Mouse (Mus musculus): ENCODE results near the gene Mrps11. TPM values are rescaled to one million over a fixed set of nuclear protein-coding genes. Genes with fewer than 3 reads are reported as not detected.

The Mrps11 gene
- polyA plus RNA-seq, 1 experiment from 2014 or later, result 73.1 TPM

GRCm38 (mm10) chr7:78791359-78792222 is 8.7 kb downstream of the Mrps11 start:
- WGBS, result 84% methylated on average over 15 of the region's 15 CpGs
- H3K4me3 ChIP-seq (ENCODE audit: low read length), result no peak overlapping the region
- no peaks in the 10 kb centered on the region for H3K27me3 ChIP-seq (replicated peaks; ENCODE audit: control insufficient read depth, insufficient read depth, low read length)
- peak; percentile 80 for ATAC-seq
- no peaks in the 10 kb centered on the region for H3K9me3 ChIP-seq (ENCODE audit: control insufficient read depth, low read length)
- H3K4me2 ChIP-seq (ENCODE audit: low read length), result no peak overlapping the region
- no peak overlapping the region for H3K27ac ChIP-seq (ENCODE audit: low read depth, low read length)
- no peak overlapping the region for H3K9ac ChIP-seq (ENCODE audit: low read depth, low read length)
- H3K4me1 ChIP-seq (ENCODE audit: control insufficient read depth, insufficient read depth, low read depth, low read length), result no peaks in the 10 kb centered on the region
- peaks cover 5% of the 10 kb centered on the region for H3K36me3 ChIP-seq (ENCODE audit: control insufficient read depth, insufficient read depth, low read length)

- Histone ChIP-seq H3K9me3 (ENCODE audit: control insufficient read depth, low read length) (no peaks in the 10 kb centered on the region), H3K4me1 (ENCODE audit: control insufficient read depth, insufficient read depth, low read depth, low read length) (no peaks in the 10 kb centered on the region), H3K27me3 (replicated peaks; ENCODE audit: control insufficient read depth, insufficient read depth, low read length) (no peaks in the 10 kb centered on the region), H3K27ac (ENCODE audit: low read depth, low read length) (no peak overlapping the region), H3K4me2 (ENCODE audit: low read length) (no peak overlapping the region), H3K9ac (ENCODE audit: low read depth, low read length) (no peak overlapping the region), H3K36me3 (ENCODE audit: control insufficient read depth, insufficient read depth, low read length) (peaks cover 5% of the 10 kb centered on the region), H3K4me3 (ENCODE audit: low read length) (no peak overlapping the region)
- 90% methylated on average over 13 of the region's 13 CpGs for WGBS
- ATAC-seq, result no peak
Measured at GRCm38 (mm10) chr7:78793895-78794570, 11.1 kb downstream of the Mrps11 start.

GRCm38 (mm10) chr7:78794571-78795092 is 11.7 kb downstream of the Mrps11 start:
- Histone ChIP-seq H3K36me3 (ENCODE audit: control insufficient read depth, insufficient read depth, low read length) (peaks cover 5% of the 10 kb centered on the region), H3K4me2 (ENCODE audit: low read length) (no peak overlapping the region), H3K4me3 (ENCODE audit: low read length) (no peak overlapping the region), H3K4me1 (ENCODE audit: control insufficient read depth, insufficient read depth, low read depth, low read length) (no peaks in the 10 kb centered on the region), H3K27me3 (replicated peaks; ENCODE audit: control insufficient read depth, insufficient read depth, low read length) (no peaks in the 10 kb centered on the region), H3K9ac (ENCODE audit: low read depth, low read length) (no peak overlapping the region), H3K27ac (ENCODE audit: low read depth, low read length) (no peak overlapping the region), H3K9me3 (ENCODE audit: control insufficient read depth, low read length) (no peaks in the 10 kb centered on the region)
- WGBS, result 61% methylated on average over 6 of the region's 6 CpGs
- no peak for ATAC-seq

DNA sequence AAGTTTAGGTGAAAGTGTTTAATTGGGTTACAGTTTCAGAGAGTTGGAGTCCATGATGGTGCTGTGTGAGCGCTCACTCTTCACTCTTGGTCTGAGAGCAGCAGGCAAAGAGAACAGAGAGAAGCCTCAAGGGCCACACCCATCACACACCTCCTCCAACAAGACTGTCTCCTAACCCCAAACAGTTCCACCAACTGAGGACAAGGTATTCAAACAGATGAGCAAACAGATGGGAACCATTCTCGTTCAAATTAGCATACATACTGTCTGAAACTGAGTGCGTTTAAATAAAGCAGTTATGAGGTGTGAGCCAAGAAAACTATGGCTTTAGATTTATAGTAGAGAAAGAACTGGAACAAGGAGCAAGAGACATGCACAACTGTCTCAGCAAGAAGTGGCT is 13.7 kb downstream of the Mrps11 start:
- ATAC-seq, result no peak
- H3K36me3 ChIP-seq (ENCODE audit: control insufficient read depth, insufficient read depth, low read length), result no peaks in the 10 kb centered on the region; the same call in 1 of the 2 replicates
- no peak overlapping the region for H3K4me3 ChIP-seq (ENCODE audit: low read length)
- no peaks in the 10 kb centered on the region for H3K9me3 ChIP-seq (ENCODE audit: control insufficient read depth, low read length)
- no peak overlapping the region for H3K4me2 ChIP-seq (ENCODE audit: low read length)
- no peaks in the 10 kb centered on the region for H3K27me3 ChIP-seq (replicated peaks; ENCODE audit: control insufficient read depth, insufficient read depth, low read length)
- H3K4me1 ChIP-seq (ENCODE audit: control insufficient read depth, insufficient read depth, low read depth, low read length), result no peaks in the 10 kb centered on the region
- WGBS, result 75% methylated on average over 3 of the region's 3 CpGs
- H3K9ac ChIP-seq (ENCODE audit: low read depth, low read length), result no peak overlapping the region
- no peak overlapping the region for H3K27ac ChIP-seq (ENCODE audit: low read depth, low read length)

- WGBS, result 33% methylated on average over 9 of the region's 9 CpGs
- H3K9me3 ChIP-seq (ENCODE audit: control insufficient read depth, low read length), result no peaks in the 10 kb centered on the region
- ATAC-seq, result peak; percentile 15; the same call in 1 of the 2 replicates
Measured at GRCm38 (mm10) chr7:78797843-78798455, 15.0 kb downstream of the Mrps11 start.

DNA sequence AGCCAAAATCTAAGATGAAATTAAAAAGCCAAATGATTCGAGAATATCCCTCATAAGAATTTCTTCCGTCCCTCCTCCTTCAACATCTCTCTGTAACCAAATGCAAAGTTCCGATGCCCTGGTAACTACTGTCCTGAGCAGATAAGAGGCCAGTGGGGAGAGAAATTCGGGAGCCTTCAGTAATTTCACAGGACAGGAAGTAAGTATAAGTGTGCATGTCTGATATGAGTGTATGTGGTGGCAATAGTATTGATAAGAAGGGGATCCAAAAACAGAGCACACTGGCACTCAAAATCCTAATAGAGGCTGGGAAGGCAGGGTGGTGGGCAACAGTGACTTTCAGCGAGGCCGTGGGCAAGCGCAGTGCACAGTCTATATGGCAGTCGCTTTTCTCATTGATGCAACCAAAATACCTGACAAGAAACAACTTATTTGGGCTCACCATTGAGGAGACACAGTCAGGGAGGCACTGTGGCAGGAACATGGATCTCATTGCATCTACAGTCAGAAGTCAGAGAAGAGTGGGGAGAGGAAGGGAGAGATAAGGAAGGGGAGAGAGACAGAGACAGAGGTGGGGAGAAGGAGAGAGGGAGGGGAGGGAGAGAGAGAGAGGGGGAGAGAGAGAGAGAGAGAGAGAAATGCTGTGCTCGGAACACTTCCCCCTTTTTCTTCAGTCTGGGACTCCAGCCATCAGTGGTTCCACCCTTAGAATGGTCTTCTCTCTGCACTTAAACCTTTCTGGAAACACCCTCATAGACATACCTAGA is 17.0 kb downstream of the Mrps11 start:
- H3K27ac ChIP-seq (ENCODE audit: low read depth, low read length), result no peak overlapping the region
- no peak overlapping the region for H3K4me2 ChIP-seq (ENCODE audit: low read length)
- H3K27me3 ChIP-seq (replicated peaks; ENCODE audit: control insufficient read depth, insufficient read depth, low read length), result no peaks in the 10 kb centered on the region
- H3K36me3 ChIP-seq (ENCODE audit: control insufficient read depth, insufficient read depth, low read length), result no peaks in the 10 kb centered on the region
- WGBS, result 84% methylated on average over 9 of the region's 9 CpGs
- no peak overlapping the region for H3K4me3 ChIP-seq (ENCODE audit: low read length)
- no peak for ATAC-seq
- H3K4me1 ChIP-seq (ENCODE audit: control insufficient read depth, insufficient read depth, low read depth, low read length), result no peaks in the 10 kb centered on the region
- H3K9ac ChIP-seq (ENCODE audit: low read depth, low read length), result no peak overlapping the region
- no peaks in the 10 kb centered on the region for H3K9me3 ChIP-seq (ENCODE audit: control insufficient read depth, low read length)

More at GRCm38 (mm10) chr7:78797843-78798455, 15.0 kb downstream of the Mrps11 start:
- Histone ChIP-seq H3K4me3 (ENCODE audit: low read length) (no peak overlapping the region), H3K27me3 (replicated peaks; ENCODE audit: control insufficient read depth, insufficient read depth, low read length) (no peaks in the 10 kb centered on the region), H3K9ac (ENCODE audit: low read depth, low read length) (no peak overlapping the region), H3K4me1 (ENCODE audit: control insufficient read depth, insufficient read depth, low read depth, low read length) (no peaks in the 10 kb centered on the region), H3K27ac (ENCODE audit: low read depth, low read length) (no peak overlapping the region), H3K36me3 (ENCODE audit: control insufficient read depth, insufficient read depth, low read length) (no peaks in the 10 kb centered on the region), H3K4me2 (ENCODE audit: low read length) (no peak overlapping the region)

DNA sequence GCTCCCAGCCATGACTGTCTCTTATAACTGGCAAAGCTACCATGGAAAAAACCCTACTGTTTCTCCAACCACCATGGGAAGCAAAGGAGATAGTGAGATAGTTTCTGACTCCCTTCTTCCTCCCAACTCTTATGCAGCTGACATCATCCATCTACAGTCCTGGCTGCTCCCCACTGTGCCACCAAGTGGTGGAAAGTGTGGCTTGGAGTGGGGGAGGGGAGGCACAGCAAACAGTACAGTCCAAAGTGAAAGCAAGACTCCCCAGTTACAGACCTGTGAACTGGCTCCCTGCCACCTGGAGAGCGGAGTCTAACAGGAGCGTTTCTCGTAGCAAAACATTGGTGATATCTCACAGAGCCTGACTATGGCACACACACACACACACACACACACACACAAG is 20.9 kb downstream of the Mrps11 start:
- no peak overlapping the region for H3K4me3 ChIP-seq (ENCODE audit: low read length)
- no peaks in the 10 kb centered on the region for H3K36me3 ChIP-seq (ENCODE audit: control insufficient read depth, insufficient read depth, low read length)
- no peaks in the 10 kb centered on the region for H3K9me3 ChIP-seq (ENCODE audit: control insufficient read depth, low read length)
- H3K9ac ChIP-seq (ENCODE audit: low read depth, low read length), result no peak overlapping the region
- H3K27ac ChIP-seq (ENCODE audit: low read depth, low read length), result no peak overlapping the region
- ATAC-seq, result no peak
- no peaks in the 10 kb centered on the region for H3K27me3 ChIP-seq (replicated peaks; ENCODE audit: control insufficient read depth, insufficient read depth, low read length)
- WGBS, result 90% methylated on average over 3 of the region's 3 CpGs
- no peaks in the 10 kb centered on the region for H3K4me1 ChIP-seq (ENCODE audit: control insufficient read depth, insufficient read depth, low read depth, low read length)
- no peak overlapping the region for H3K4me2 ChIP-seq (ENCODE audit: low read length)

GRCm38 (mm10) chr7:78807192-78807591 is 24.3 kb downstream of the Mrps11 start:
- no peak for ATAC-seq
- Histone ChIP-seq H3K9me3 (ENCODE audit: control insufficient read depth, low read length) (no peaks in the 10 kb centered on the region), H3K4me3 (ENCODE audit: low read length) (no peak overlapping the region), H3K27me3 (replicated peaks; ENCODE audit: control insufficient read depth, insufficient read depth, low read length) (no peaks in the 10 kb centered on the region), H3K36me3 (ENCODE audit: control insufficient read depth, insufficient read depth, low read length) (no peaks in the 10 kb centered on the region), H3K4me2 (ENCODE audit: low read length) (no peak overlapping the region), H3K27ac (ENCODE audit: low read depth, low read length) (no peak overlapping the region), H3K9ac (ENCODE audit: low read depth, low read length) (no peak overlapping the region), H3K4me1 (ENCODE audit: control insufficient read depth, insufficient read depth, low read depth, low read length) (no peaks in the 10 kb centered on the region)
- WGBS, result 86% methylated on average over 4 of the region's 4 CpGs
